Mouse (Mus musculus) embryonic facial prominence, embryonic 11.5 days (tissue): Measurements from ENCODE around the gene Efna4. TPM values are rescaled to one million over a fixed set of nuclear protein-coding genes. Genes with fewer than 3 reads are reported as not detected.

ENCODE experiments used
- ATAC-seq: fragments of 200-750 bp; cut with Nextera tagmentation; replicated peaks from 2 replicates; pipeline ENCODE4 v1.8.0; 2017; ENCODE audit warnings: low read depth; ENCODE audit not compliant: insufficient number of reproducible peaks, low FRiP score, low TSS enrichment
- DNase-seq: peaks from one replicate; pipeline ENCODE4 v3.0.0-alpha.2; 2015; ENCODE audit warnings: low spot score
- H3K27ac ChIP-seq: fragments of 300-500 bp; sonication (generic); replicated peaks from 2 replicates; pipeline ENCODE4 v1.5.1; 2014; ENCODE audit warnings: mild to moderate bottlenecking, low read depth, low read length, control low read depth
- H3K27me3 ChIP-seq: fragments of 300-500 bp; sonication (generic); 2 replicates; pipeline ENCODE4 v1.6.1; 2014; ENCODE audit warnings: mild to moderate bottlenecking, low read length, moderate library complexity, mixed read lengths; ENCODE audit not compliant: control insufficient read depth, insufficient read depth
- H3K36me3 ChIP-seq: fragments of 300-500 bp; sonication (generic); replicated peaks from 2 replicates; pipeline ENCODE4 v1.6.1; 2014; ENCODE audit warnings: low read depth, mild to moderate bottlenecking, low read length, moderate library complexity, mixed read lengths; ENCODE audit not compliant: control insufficient read depth, insufficient read depth
- H3K4me1 ChIP-seq: fragments of 300-500 bp; sonication (generic); 2 replicates; pipeline ENCODE4 v1.6.1; 2014; ENCODE audit warnings: low read length, mixed read lengths; ENCODE audit not compliant: control insufficient read depth, insufficient read depth
- H3K4me2 ChIP-seq: fragments of 300-500 bp; sonication (generic); 2 replicates; pipeline ENCODE4 v1.6.1; 2014; ENCODE audit warnings: low read depth, mild to moderate bottlenecking, control low read depth, low read length, moderate library complexity
- H3K4me3 ChIP-seq: fragments of 300-500 bp; sonication (generic); 2 replicates; pipeline ENCODE4 v1.5.1; 2014; ENCODE audit warnings: low read depth, low read length, control low read depth
- H3K9ac ChIP-seq: fragments of 300-500 bp; sonication (generic); replicated peaks from 2 replicates; pipeline ENCODE4 v1.6.1; 2014; ENCODE audit warnings: mild to moderate bottlenecking, control low read depth, low read length
- H3K9me3 ChIP-seq: fragments of 300-500 bp; sonication (generic); replicated peaks from 2 replicates; pipeline ENCODE4 v1.6.1; 2016; ENCODE audit warnings: mild to moderate bottlenecking, low read length, inconsistent platforms, mixed read lengths; ENCODE audit not compliant: control insufficient read depth
- WGBS: fragments of 180-500 bp; shearing (Covaris S2); extraction: QIAGEN DNeasy Blood & Tissue Kit; methylation state at CpG from one replicate; pipeline ENCODE4 v1.1.7; 2014; 5-methylcytosine and 5-hydroxymethylcytosine counted together
- polyA plus RNA-seq: library from polyadenylated mRNA; unstranded; fragments of >200 nt; fragmentation: Nextera tagmentation; extraction: Ambion mirVana; gene quantifications from 2 replicates; pipeline ENCODE4 v1.2.1, GENCODE M21; 2014

The Efna4 gene
- polyA plus RNA-seq, 1 experiment from 2014 or later = 39.5 TPM

DNA sequence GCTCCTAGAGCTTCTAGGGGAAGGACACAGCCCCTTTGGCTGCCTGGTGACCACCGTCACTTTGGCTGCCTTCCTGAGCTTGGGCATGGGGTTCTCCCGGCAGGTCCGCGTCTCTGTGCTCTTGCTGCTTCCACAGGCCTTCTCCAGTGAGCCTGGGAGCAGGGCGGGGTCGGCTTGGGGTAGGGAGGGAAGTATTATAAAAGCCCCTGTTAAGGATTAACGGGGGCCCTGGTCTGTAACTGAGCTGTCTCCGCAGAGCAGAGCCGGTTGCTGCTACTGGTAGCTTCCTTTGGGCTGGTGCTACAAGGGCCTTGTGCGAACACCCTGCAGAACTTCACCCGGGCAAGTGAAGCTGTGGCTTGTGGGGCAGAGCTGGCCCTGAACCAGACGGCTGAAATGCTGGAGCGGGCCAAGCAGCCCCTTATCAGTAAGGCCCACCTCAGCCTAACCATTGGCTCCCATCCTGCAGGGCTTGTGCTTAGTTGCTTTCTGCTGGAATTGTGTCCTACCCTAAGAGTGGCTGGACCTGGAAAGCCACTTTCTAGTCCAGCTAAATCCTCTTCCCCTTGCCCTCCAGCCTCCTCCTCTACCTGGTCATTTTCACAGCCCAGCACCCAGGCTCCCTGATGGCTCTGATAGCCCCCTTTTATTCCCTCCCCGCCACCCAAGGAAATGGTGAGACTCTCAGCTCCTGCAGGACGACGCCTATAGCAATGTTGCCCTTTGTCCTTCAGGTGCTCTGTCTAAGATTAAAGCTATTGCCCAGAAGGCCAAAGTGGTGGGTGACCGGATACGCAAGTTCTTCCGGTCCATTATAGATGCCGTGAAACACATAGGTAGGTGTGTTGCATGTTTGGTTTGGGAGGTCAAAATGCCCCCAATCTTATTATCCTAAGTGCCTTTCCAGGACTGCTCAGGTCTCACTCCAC lies 27.9 kb upstream of the Efna4 start:
- H3K4me1 ChIP-seq = no peaks in the 10 kb centered on the region
- ATAC-seq (no peak), DNase-seq (no peak)
- no peak overlapping the region for H3K9ac ChIP-seq
- no peaks in the 10 kb centered on the region for H3K27me3 ChIP-seq
- H3K27ac ChIP-seq = no peak overlapping the region
- no peaks in the 10 kb centered on the region for H3K36me3 ChIP-seq
- 79% methylated on average over 20 of the region's 20 CpGs for WGBS
- no peak overlapping the region for H3K4me3 ChIP-seq
- no peak overlapping the region for H3K4me2 ChIP-seq
- H3K9me3 ChIP-seq = no peaks in the 10 kb centered on the region

DNA sequence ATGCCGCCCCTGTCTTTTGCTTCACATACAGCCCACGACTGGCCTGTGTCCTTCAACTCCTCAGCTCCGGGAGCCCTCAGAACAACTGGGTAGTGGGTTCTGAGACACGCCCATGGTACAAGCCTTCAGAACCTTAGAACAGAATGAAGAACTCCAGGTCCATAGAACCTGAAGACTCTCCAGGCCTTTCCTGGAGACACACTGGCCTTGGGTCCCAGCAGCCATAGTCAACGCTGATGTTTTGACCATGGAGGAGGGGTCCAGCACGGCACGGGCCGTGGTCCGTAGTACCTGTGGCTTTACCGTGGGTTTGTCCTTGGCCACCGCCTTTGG lies 27.3 kb upstream of the Efna4 start, which contains the start of gene Dcst1:
Gene Dcst1 (minus strand): TSS at position 101 of the 333 bp plus-strand sequence.
- no peak for ATAC-seq
- 85% methylated on average over 11 of the region's 11 CpGs for WGBS
- DNase-seq = no peak
- H3K4me3 ChIP-seq = no peak within 1 kb of the TSS
- no peaks in the 10 kb centered on the region for H3K36me3 ChIP-seq
- no peak within 1 kb of the TSS for H3K9ac ChIP-seq
- no peaks in the 10 kb centered on the region for H3K9me3 ChIP-seq
- no peak within 1 kb of the TSS for H3K4me2 ChIP-seq
- no peaks in the 10 kb centered on the region for H3K4me1 ChIP-seq
- no peaks in the 10 kb centered on the region for H3K27me3 ChIP-seq
- no peak within 1 kb of the TSS for H3K27ac ChIP-seq

GRCm38 (mm10) chr3:89364631-89365030 lies 26.8 kb upstream of the Efna4 start:
- no peak overlapping the region for H3K4me3 ChIP-seq
- 65% methylated on average over 8 of the region's 8 CpGs for WGBS
- ATAC-seq = no peak
- H3K27me3 ChIP-seq = no peaks in the 10 kb centered on the region
- no peaks in the 10 kb centered on the region for H3K36me3 ChIP-seq
- no peak for DNase-seq
- H3K27ac ChIP-seq = no peak overlapping the region
- no peak overlapping the region for H3K4me2 ChIP-seq
- no peak overlapping the region for H3K9ac ChIP-seq
- H3K4me1 ChIP-seq = no peaks in the 10 kb centered on the region
- no peaks in the 10 kb centered on the region for H3K9me3 ChIP-seq

- WGBS = 80% methylated on average over 7 of the region's 7 CpGs
- Histone ChIP-seq H3K4me1 (no peaks in the 10 kb centered on the region), H3K27me3 (no peaks in the 10 kb centered on the region), H3K4me3 (no peak within 1 kb of the TSS), H3K9ac (no peak within 1 kb of the TSS), H3K36me3 (no peaks in the 10 kb centered on the region), H3K27ac (no peak within 1 kb of the TSS), H3K4me2 (no peak within 1 kb of the TSS), H3K9me3 (no peaks in the 10 kb centered on the region)
- no peak for ATAC-seq
- no peak for DNase-seq
Observed at GRCm38 (mm10) chr3:89361675-89362074, 23.8 kb upstream of the Efna4 start, which contains the start of gene Dcst2. TSS of gene Dcst2 (plus strand) at chr3:89361975.

- no peak for ATAC-seq
- 77% methylated on average over 3 of the region's 3 CpGs for WGBS
- H3K27ac ChIP-seq = no peak overlapping the region
Observed at GRCm38 (mm10) chr3:89360237-89360636, 22.4 kb upstream of the Efna4 start.

DNA sequence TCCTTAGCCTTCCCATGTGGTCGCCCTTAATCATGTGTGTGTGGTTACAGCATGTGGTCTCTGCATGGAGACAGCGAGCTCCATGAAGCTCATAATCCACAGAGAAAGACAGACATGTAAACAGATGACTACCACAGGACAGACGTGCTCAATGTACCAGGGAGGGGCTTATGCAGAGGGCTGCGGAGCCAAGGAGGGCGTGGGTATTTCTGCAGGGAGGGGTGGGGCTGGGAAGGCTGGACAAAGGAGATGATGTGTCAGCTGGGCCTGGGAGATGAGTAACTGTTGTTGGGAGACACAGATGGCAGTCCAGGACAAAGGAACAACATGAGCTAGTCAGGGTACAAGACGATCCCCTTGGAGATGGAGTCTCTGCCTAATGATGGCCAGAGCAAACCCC lies 21.8 kb upstream of the Efna4 start:
- H3K36me3 ChIP-seq = no peaks in the 10 kb centered on the region
- WGBS = 71% methylated on average over 6 of the region's 6 CpGs
- ATAC-seq (no peak), DNase-seq (no peak)
- no peaks in the 10 kb centered on the region for H3K9me3 ChIP-seq
- H3K9ac ChIP-seq = no peak overlapping the region
- no peak overlapping the region for H3K4me2 ChIP-seq
- H3K4me3 ChIP-seq = no peak overlapping the region
- no peaks in the 10 kb centered on the region for H3K4me1 ChIP-seq
- H3K27me3 ChIP-seq = no peaks in the 10 kb centered on the region
- H3K27ac ChIP-seq = no peak overlapping the region

More at GRCm38 (mm10) chr3:89360237-89360636, 22.4 kb upstream of the Efna4 start:
- H3K36me3 ChIP-seq = no peaks in the 10 kb centered on the region
- no peak overlapping the region for H3K4me2 ChIP-seq
- H3K27me3 ChIP-seq = no peaks in the 10 kb centered on the region
- no peaks in the 10 kb centered on the region for H3K9me3 ChIP-seq
- DNase-seq = no peak
- H3K9ac ChIP-seq = no peak overlapping the region
- H3K4me1 ChIP-seq = no peaks in the 10 kb centered on the region
- H3K4me3 ChIP-seq = no peak overlapping the region

DNA sequence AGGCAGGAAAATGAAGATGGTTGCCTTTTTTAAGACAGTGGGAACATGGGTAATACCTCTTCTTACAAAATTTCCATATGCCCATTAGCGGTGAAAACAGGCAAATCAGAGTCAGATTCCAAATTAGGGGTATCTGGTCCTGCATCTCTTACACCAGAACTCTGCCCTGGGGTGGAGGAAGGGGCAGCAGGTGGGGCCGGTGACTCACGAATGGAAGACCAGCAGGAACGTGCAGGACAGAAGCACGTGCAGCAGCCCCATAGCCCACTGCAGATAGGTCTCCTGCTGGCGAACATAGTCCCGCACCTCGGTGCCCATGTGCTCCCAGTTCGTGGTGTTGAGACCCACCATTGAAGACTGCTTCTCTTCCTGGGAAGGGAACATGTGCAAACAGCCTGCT lies 18.2 kb upstream of the Efna4 start:
- Histone ChIP-seq H3K4me1 (no peaks in the 10 kb centered on the region), H3K36me3 (no peaks in the 10 kb centered on the region), H3K27me3 (peaks cover 2% of the 10 kb centered on the region; the same call in 1 of the 2 replicates), H3K27ac (no peak overlapping the region), H3K4me3 (no peak overlapping the region), H3K9ac (no peak overlapping the region), H3K4me2 (no peak overlapping the region), H3K9me3 (no peaks in the 10 kb centered on the region)
- 72% methylated on average over 9 of the region's 9 CpGs for WGBS
- ATAC-seq (no peak), DNase-seq (no peak)

- H3K9ac ChIP-seq = no peak overlapping the region
- no peak overlapping the region for H3K27ac ChIP-seq
- H3K36me3 ChIP-seq = no peaks in the 10 kb centered on the region
- peaks cover 2% of the 10 kb centered on the region; the same call in 1 of the 2 replicates for H3K27me3 ChIP-seq
- H3K4me3 ChIP-seq = no peak overlapping the region
- WGBS = 85% methylated on average over 6 of the region's 6 CpGs
- DNase-seq (no peak), ATAC-seq (no peak)
- no peaks in the 10 kb centered on the region for H3K4me1 ChIP-seq
- no peak overlapping the region for H3K4me2 ChIP-seq
- no peaks in the 10 kb centered on the region for H3K9me3 ChIP-seq
Observed at GRCm38 (mm10) chr3:89355512-89355902, 17.7 kb upstream of the Efna4 start.
